Mouse (Mus musculus) lung, postnatal 4 days (tissue): Measurements from ENCODE around the gene Lst1.
A peak's percentile ranks its signal among the peaks of the same experiment; 100 is the strongest.

Experiments
- DNase-seq, 2 experiments: peaks; one replicate each; pipeline ENCODE4 v3.0.0; 2021

Gene Lst1

GRCm38 (mm10) chr17:35157254-35157653, 31.0 kb downstream of the Lst1 start:
- DNase-seq: no peak

- DNase-seq: peak in 1 of 2 experiments; percentile 28
Measured at GRCm38 (mm10) chr17:35156461-35157200, 31.6 kb downstream of the Lst1 start.

- peak in 1 of 2 experiments; percentile 28 for DNase-seq
Measured at GRCm38 (mm10) chr17:35155451-35155850, 32.8 kb downstream of the Lst1 start.

GRCm38 (mm10) chr17:35154616-35155015, 33.6 kb downstream of the Lst1 start:
- peak in 1 of 2 experiments; percentile 23 for DNase-seq

- DNase-seq: no peak
Measured at GRCm38 (mm10) chr17:35153931-35154330, 34.3 kb downstream of the Lst1 start.

- no peak for DNase-seq
Measured at GRCm38 (mm10) chr17:35153077-35153476, 35.2 kb downstream of the Lst1 start.

- no peak for DNase-seq
Measured at GRCm38 (mm10) chr17:35152121-35152520, 36.1 kb downstream of the Lst1 start.

- no peak for DNase-seq
Measured at GRCm38 (mm10) chr17:35147922-35148639, 40.2 kb downstream of the Lst1 start.

- DNase-seq: no peak
Measured at GRCm38 (mm10) chr17:35147348-35147747, 40.9 kb downstream of the Lst1 start.

GRCm38 (mm10) chr17:35146139-35146538, 42.1 kb downstream of the Lst1 start:
- no peak for DNase-seq

GRCm38 (mm10) chr17:35141971-35142370, 46.3 kb downstream of the Lst1 start:
- no peak for DNase-seq

- no peak for DNase-seq
Measured at GRCm38 (mm10) chr17:35140490-35140996, 47.7 kb downstream of the Lst1 start.

GRCm38 (mm10) chr17:35139269-35139668, 49.0 kb downstream of the Lst1 start:
- DNase-seq: no peak

- no peak for DNase-seq
Measured at GRCm38 (mm10) chr17:35135591-35136320, 52.5 kb downstream of the Lst1 start.
